In genomic region chr11:84011576-84011975, GRCm38 (mm10) we compare ENCODE assay signal across 21 mouse cellular contexts. TPM values are rescaled to one million over a fixed set of nuclear protein-coding genes. Genes with fewer than 3 reads are reported as not detected.
DNase-seq lines count a peak whose midpoint lies in the region; ATAC-seq and TF ChIP-seq lines count a peak whose summit lies in the region.
"Had no signal": no experiment of that assay in that cellular context is flagged by ENCODE, and none has a peak within 500 bp of the region (broad histone marks: within the 10 kb centered on the region; RNA-seq: fewer than 3 reads in every experiment).

No protein-coding gene starts in this region.

- H3K27ac ChIP-seq in forebrain, embryonic 10.5 days = peak overlapping the region; percentile 41
- no peak overlapping the region; the same call in 1 of the 2 replicates for H3K27ac ChIP-seq in forebrain, embryonic 11.5 days (ENCODE audit: low read depth, low read length)
- H3K27ac ChIP-seq in forebrain, postnatal 0 days (ENCODE audit: low read depth, low read length) = peak overlapping the region; percentile 36; the same call in 1 of the 2 replicates
- 0 out of 2 replicates have a peak overlapping the region, but pooled peaks have one; percentile 7 for H3K27ac ChIP-seq in hindbrain, postnatal 0 days
- H3K27ac ChIP-seq in midbrain, postnatal 0 days (ENCODE audit: low read depth, low read length) = peak overlapping the region; percentile 43; the same call in 1 of the 2 replicates
- H3K27ac ChIP-seq in thymus, adult 2 months (ENCODE audit: control insufficient read depth, insufficient read depth, low read length) = no peak overlapping the region
- H3K27ac ChIP-seq: embryonic facial prominence, embryonic 12.5 days; left cerebral cortex, adult 2 months; limb, embryonic 13.5 days; liver, embryonic 15.5 days had no signal

- H3K9me3 ChIP-seq in forebrain, embryonic 10.5 days = no peaks in the 10 kb centered on the region
- H3K9me3 ChIP-seq in forebrain, embryonic 11.5 days (ENCODE audit: control insufficient read depth, low read length) = no peaks in the 10 kb centered on the region
- no peaks in the 10 kb centered on the region for H3K9me3 ChIP-seq in forebrain, postnatal 0 days (ENCODE audit: low read length)
- H3K9me3 ChIP-seq in hindbrain, postnatal 0 days (ENCODE audit: low read length) = no peaks in the 10 kb centered on the region
- H3K9me3 ChIP-seq in midbrain, postnatal 0 days (ENCODE audit: low read length) = no peaks in the 10 kb centered on the region
- H3K9me3 ChIP-seq: embryonic facial prominence, embryonic 12.5 days; limb, embryonic 13.5 days; liver, embryonic 15.5 days had no signal

- no peak for TF ChIP-seq POLR2A in thymus, adult 2 months (IDR thresholded peaks at IDR 0.05; ENCODE audit: control insufficient read depth, extremely low read depth, insufficient read depth, low read length, poor library complexity)

- intact Hi-C loops in left cerebral cortex, postnatal 36 days (cut with DNase I) = loop anchor here (5.0 kb wide), 1 partner anchor 49 kb away; the partner anchor contains the start of gene Synrg

- H3K4me1 ChIP-seq in forebrain, embryonic 10.5 days = peaks cover 35% of the 10 kb centered on the region
- peaks cover 7% of the 10 kb centered on the region; the same call in 1 of the 2 replicates for H3K4me1 ChIP-seq in forebrain, embryonic 11.5 days (replicated peaks; ENCODE audit: control insufficient read depth, insufficient read depth, low read length)
- H3K4me1 ChIP-seq in forebrain, postnatal 0 days (ENCODE audit: insufficient read depth) = peaks cover 15% of the 10 kb centered on the region
- H3K4me1 ChIP-seq in hindbrain, postnatal 0 days (ENCODE audit: insufficient read depth, low read length) = peaks cover 6% of the 10 kb centered on the region; the same call in 1 of the 2 replicates
- H3K4me1 ChIP-seq in midbrain, postnatal 0 days (ENCODE audit: insufficient read depth, low read length) = 0 out of 2 replicates have a peak, but pooled peaks cover 3% of the 10 kb centered on the region
- H3K4me1 ChIP-seq in thymus, adult 2 months (replicated peaks; ENCODE audit: control insufficient read depth, insufficient read depth, low read length) = peaks cover 7% of the 10 kb centered on the region

- no peak for DNase-seq in forebrain, embryonic 10.5 days (ENCODE audit: extremely low spot score, low spot score)
- no peak for DNase-seq in forebrain, embryonic 11.5 days (ENCODE audit: low spot score)
- peak; percentile 24 for DNase-seq in forebrain, postnatal 0 days
- peak; percentile 13 for DNase-seq in hindbrain, postnatal 0 days (ENCODE audit: low spot score)
- DNase-seq in midbrain, postnatal 0 days (ENCODE audit: low spot score) = no peak
- no peak for DNase-seq in left cerebral cortex, postnatal 36 days (ENCODE audit: low spot score in 2 of 2)
- no peak for DNase-seq in thymus, adult 2 months
- DNase-seq: adrenal gland, adult 8-10 months; cerebellum, adult 18-20 months; heart, postnatal 14 days; kidney, postnatal 10 days; thymus, postnatal 25 days had no signal

- H3K36me3 ChIP-seq in forebrain, embryonic 10.5 days (replicated peaks) = peaks cover 21% of the 10 kb centered on the region
- H3K36me3 ChIP-seq in forebrain, embryonic 11.5 days (ENCODE audit: control insufficient read depth, insufficient read depth, low read length) = peaks cover 5% of the 10 kb centered on the region; the same call in 1 of the 2 replicates
- H3K36me3 ChIP-seq in forebrain, postnatal 0 days (ENCODE audit: insufficient read depth) = peaks cover 19% of the 10 kb centered on the region
- H3K36me3 ChIP-seq in hindbrain, postnatal 0 days (ENCODE audit: insufficient read depth, low read length) = peaks cover 12% of the 10 kb centered on the region
- H3K36me3 ChIP-seq in midbrain, postnatal 0 days (ENCODE audit: insufficient read depth, low read length) = peaks cover 16% of the 10 kb centered on the region
- peaks cover 26% of the 10 kb centered on the region for H3K36me3 ChIP-seq in thymus, adult 2 months (ENCODE audit: control insufficient read depth, insufficient read depth, low read length)

- no peak overlapping the region for H3K4me3 ChIP-seq in forebrain, embryonic 10.5 days
- no peak overlapping the region for H3K4me3 ChIP-seq in forebrain, embryonic 11.5 days (ENCODE audit: low read depth, low read length)
- H3K4me3 ChIP-seq in forebrain, postnatal 0 days (ENCODE audit: low read depth, low read length) = no peak overlapping the region
- H3K4me3 ChIP-seq in hindbrain, postnatal 0 days (ENCODE audit: low read length) = no peak overlapping the region
- no peak overlapping the region for H3K4me3 ChIP-seq in midbrain, postnatal 0 days (ENCODE audit: low read depth, low read length)
- no peak overlapping the region for H3K4me3 ChIP-seq in thymus, adult 2 months (ENCODE audit: control insufficient read depth, insufficient read depth, low read length)
- H3K4me3 ChIP-seq: embryonic facial prominence, embryonic 12.5 days; left cerebral cortex, adult 2 months; limb, embryonic 13.5 days; liver, embryonic 15.5 days; myocyte had no signal

- no peak overlapping the region for H3K9ac ChIP-seq in forebrain, embryonic 11.5 days (ENCODE audit: low read length)
- H3K9ac ChIP-seq in forebrain, postnatal 0 days = 0 out of 2 replicates have a peak overlapping the region, but pooled peaks have one; percentile 31
- H3K9ac ChIP-seq in hindbrain, postnatal 0 days (replicated peaks; ENCODE audit: low read length) = 0 out of 2 replicates have a peak overlapping the region, but pooled peaks have one; percentile 18
- no peak overlapping the region for H3K9ac ChIP-seq in midbrain, postnatal 0 days (replicated peaks; ENCODE audit: low read length, poor library complexity, severe bottlenecking)
- H3K9ac ChIP-seq: embryonic facial prominence, embryonic 12.5 days; limb, embryonic 13.5 days; liver, embryonic 15.5 days had no signal

- ATAC-seq in forebrain, embryonic 11.5 days (replicated peaks; ENCODE audit: low FRiP score) = no peak
- 0 out of 2 replicates have a peak, but pooled peaks have one; percentile 20 for ATAC-seq in forebrain, postnatal 0 days
- ATAC-seq in hindbrain, postnatal 0 days = no peak
- ATAC-seq in midbrain, postnatal 0 days (ENCODE audit: low FRiP score) = no peak
- ATAC-seq: intestine, embryonic 16.5 days; lung, postnatal 0 days had no signal

- H3K4me2 ChIP-seq in forebrain, embryonic 11.5 days (ENCODE audit: low read depth, low read length, severe bottlenecking) = no peak overlapping the region
- H3K4me2 ChIP-seq in forebrain, postnatal 0 days (ENCODE audit: low read depth) = peak overlapping the region; percentile 23; the same call in 1 of the 2 replicates
- H3K4me2 ChIP-seq in hindbrain, postnatal 0 days (ENCODE audit: low read depth, low read length) = peak overlapping the region; percentile 14
- H3K4me2 ChIP-seq in midbrain, postnatal 0 days (ENCODE audit: low read depth, low read length, poor library complexity, severe bottlenecking) = peak overlapping the region; percentile 6; the same call in 1 of the 2 replicates
- H3K4me2 ChIP-seq: embryonic facial prominence, embryonic 12.5 days; heart, embryonic 11.5 days; limb, embryonic 13.5 days; liver, embryonic 15.5 days had no signal

- WGBS in forebrain, embryonic 10.5 days = 34% methylated on average over 2 of the region's 2 CpGs
- WGBS in forebrain, embryonic 11.5 days = 24% methylated on average over 2 of the region's 2 CpGs
- WGBS in forebrain, postnatal 0 days = 15% methylated on average over 2 of the region's 2 CpGs
- 31% methylated on average over 2 of the region's 2 CpGs for WGBS in hindbrain, postnatal 0 days
- 27% methylated on average over 2 of the region's 2 CpGs for WGBS in midbrain, postnatal 0 days
- 86% methylated on average over 2 of the region's 2 CpGs for WGBS in thymus, adult 2 months

- H3K27me3 ChIP-seq in forebrain, embryonic 10.5 days (ENCODE audit: poor library complexity, severe bottlenecking) = no peaks in the 10 kb centered on the region
- no peaks in the 10 kb centered on the region for H3K27me3 ChIP-seq in forebrain, embryonic 11.5 days (ENCODE audit: control insufficient read depth, insufficient read depth, low read length)
- H3K27me3 ChIP-seq in forebrain, postnatal 0 days (ENCODE audit: insufficient read depth, low read length) = no peaks in the 10 kb centered on the region
- H3K27me3 ChIP-seq in hindbrain, postnatal 0 days (ENCODE audit: insufficient read depth, low read length) = no peaks in the 10 kb centered on the region
- H3K27me3 ChIP-seq in midbrain, postnatal 0 days (ENCODE audit: insufficient read depth, low read length) = no peaks in the 10 kb centered on the region
- no peaks in the 10 kb centered on the region for H3K27me3 ChIP-seq in thymus, adult 2 months (ENCODE audit: control insufficient read depth, insufficient read depth, low read length)
- H3K27me3 ChIP-seq: embryonic facial prominence, embryonic 12.5 days; limb, embryonic 13.5 days; liver, embryonic 15.5 days had no signal

- TF ChIP-seq CTCF in forebrain, postnatal 0 days (IDR thresholded peaks at IDR 0.05; ENCODE audit: low read depth) = no peak
- no peak for TF ChIP-seq CTCF in hindbrain, postnatal 0 days (IDR thresholded peaks at IDR 0.05; ENCODE audit: low read depth)
- no peak for TF ChIP-seq CTCF in midbrain, postnatal 0 days (IDR thresholded peaks at IDR 0.05)
- no peak for TF ChIP-seq CTCF in thymus, adult 2 months (IDR thresholded peaks at IDR 0.05; ENCODE audit: borderline replicate concordance, control insufficient read depth, extremely low read depth, insufficient read depth, low read length, poor library complexity)

RNA-seq across cellular contexts. Expression of gene Synrg, which starts 47.3 kb away (rescaled TPM):
- polyA plus RNA-seq in forebrain, embryonic 10.5 days (2016; fragmentation: Nextera tagmentation; extraction: Ambion mirVana) = 10.1 and 11.9 TPM in 2 replicates
- polyA plus RNA-seq in forebrain, embryonic 11.5 days (2014; fragmentation: Nextera tagmentation; extraction: Ambion mirVana) = 20.7 and 20.8 TPM in 2 replicates
- 33.3 and 52.1 TPM in 2 replicates for total RNA-seq in forebrain, postnatal 0 days (2014; rRNA removed)
- polyA plus RNA-seq in forebrain, postnatal 0 days (2015; fragmentation: Nextera tagmentation; extraction: Ambion mirVana) = 14.4 and 18.6 TPM in 2 replicates
- 26.8 and 29.2 TPM in 2 replicates for total RNA-seq in hindbrain, postnatal 0 days (2014; rRNA removed)
- polyA plus RNA-seq in hindbrain, postnatal 0 days (2015; fragmentation: Nextera tagmentation; extraction: Ambion mirVana) = 14.5 and 15.0 TPM in 2 replicates
- 43.1 and 44.5 TPM in 2 replicates for total RNA-seq in midbrain, postnatal 0 days (2014; rRNA removed)
- 15.3 and 17.1 TPM in 2 replicates for polyA plus RNA-seq in midbrain, postnatal 0 days (2015; fragmentation: Nextera tagmentation; extraction: Ambion mirVana)
- total RNA-seq in left cerebral cortex, postnatal 36 days (2021) = 10 to 100 TPM; 58.1 to 58.8 TPM
- polyA plus RNA-seq in thymus, adult 2 months (2012; rRNA removed) = 49.9 and 55.1 TPM in 2 replicates

RNA-seq across cellular contexts. Expression of gene Dusp14, which starts 57.5 kb away (rescaled TPM):
- 12.0 and 12.5 TPM in 2 replicates for polyA plus RNA-seq in forebrain, embryonic 10.5 days (2016; fragmentation: Nextera tagmentation; extraction: Ambion mirVana)
- polyA plus RNA-seq in forebrain, embryonic 11.5 days (2014; fragmentation: Nextera tagmentation; extraction: Ambion mirVana) = 12.8 and 17.8 TPM in 2 replicates
- 15.1 and 15.4 TPM in 2 replicates for total RNA-seq in forebrain, postnatal 0 days (2014; rRNA removed)
- 19.4 and 21.6 TPM in 2 replicates for polyA plus RNA-seq in forebrain, postnatal 0 days (2015; fragmentation: Nextera tagmentation; extraction: Ambion mirVana)
- 8.8 and 16.1 TPM in 2 replicates for total RNA-seq in hindbrain, postnatal 0 days (2014; rRNA removed)
- polyA plus RNA-seq in hindbrain, postnatal 0 days (2015; fragmentation: Nextera tagmentation; extraction: Ambion mirVana) = 12.6 and 15.4 TPM in 2 replicates
- 9.1 and 18.1 TPM in 2 replicates for total RNA-seq in midbrain, postnatal 0 days (2014; rRNA removed)
- polyA plus RNA-seq in midbrain, postnatal 0 days (2015; fragmentation: Nextera tagmentation; extraction: Ambion mirVana) = 8.8 and 8.9 TPM in 2 replicates
- 10 to 100 TPM; 77.9 to 79.3 TPM for total RNA-seq in left cerebral cortex, postnatal 36 days (2021)
- 8.3 and 12.4 TPM in 2 replicates for polyA plus RNA-seq in thymus, adult 2 months (2012; rRNA removed)
- total RNA-seq: megakaryocyte, adult 5-6 weeks had no signal

Comparison
In these comparisons a context has a peak if more than half of its experiments do, and no peak if none do; other contexts are left out.
1. DNase-seq: peak in forebrain, postnatal 0 days (single experiment) and hindbrain, postnatal 0 days (single experiment); none in forebrain, embryonic 10.5 days (single experiment), forebrain, embryonic 11.5 days (single experiment), midbrain, postnatal 0 days (single experiment), left cerebral cortex, postnatal 36 days (0 of 2) and thymus, adult 2 months (single experiment).
2. H3K27ac ChIP-seq: peak in forebrain, embryonic 10.5 days (single experiment), forebrain, postnatal 0 days (single experiment), hindbrain, postnatal 0 days (single experiment) and midbrain, postnatal 0 days (single experiment); none in forebrain, embryonic 11.5 days (single experiment) and thymus, adult 2 months (single experiment).
3. H3K9ac ChIP-seq: peak in forebrain, postnatal 0 days (single experiment) and hindbrain, postnatal 0 days (single experiment); none in forebrain, embryonic 11.5 days (single experiment) and midbrain, postnatal 0 days (single experiment).